Mouse (Mus musculus) liver, adult (tissue): ENCODE measurements around the gene Zfp618.

ENCODE experiments used
- GATA4 ChIP-seq: IDR thresholded peaks from 2 replicates; pipeline ENCODE4 v1.6.1; 2014; ENCODE audit warnings: mild to moderate bottlenecking, low read length; ENCODE audit not compliant: insufficient replicate concordance

The Zfp618 gene

GRCm38 (mm10) chr4:62965497-62966302 is at the start of gene Zfp618:
Gene Zfp618 (plus strand): TSS chr4:62965573.
- TF ChIP-seq GATA4, result no peak

- no peak for TF ChIP-seq GATA4
Measured at GRCm38 (mm10) chr4:62917056-62917455, 48.3 kb upstream of the Zfp618 start.

GRCm38 (mm10) chr4:62933798-62934197 is 31.6 kb upstream of the Zfp618 start:
- no peak for TF ChIP-seq GATA4

- no peak for TF ChIP-seq GATA4
Measured at GRCm38 (mm10) chr4:62935589-62936218, 29.7 kb upstream of the Zfp618 start.

- TF ChIP-seq GATA4, result no peak
Measured at GRCm38 (mm10) chr4:62941961-62942892, 23.1 kb upstream of the Zfp618 start.

- no peak for TF ChIP-seq GATA4
Measured at GRCm38 (mm10) chr4:62944326-62944879, 21.0 kb upstream of the Zfp618 start.

- TF ChIP-seq GATA4, result no peak
Measured at GRCm38 (mm10) chr4:62963806-62964205, 1.6 kb upstream of the Zfp618 start.

GRCm38 (mm10) chr4:62964844-62965496 is 403 bp upstream of the Zfp618 start:
- TF ChIP-seq GATA4, result no peak

GRCm38 (mm10) chr4:62969526-62969925 is 4.2 kb downstream of the Zfp618 start:
- no peak for TF ChIP-seq GATA4

GRCm38 (mm10) chr4:62971991-62972390 is 6.6 kb downstream of the Zfp618 start:
- no peak for TF ChIP-seq GATA4

- TF ChIP-seq GATA4, result no peak
Measured at GRCm38 (mm10) chr4:62973086-62973485, 7.7 kb downstream of the Zfp618 start.

- TF ChIP-seq GATA4, result no peak
Measured at GRCm38 (mm10) chr4:62974901-62975300, 9.5 kb downstream of the Zfp618 start.

GRCm38 (mm10) chr4:62975541-62975940 is 10.2 kb downstream of the Zfp618 start:
- no peak for TF ChIP-seq GATA4

GRCm38 (mm10) chr4:62977454-62977853 is 12.1 kb downstream of the Zfp618 start:
- no peak for TF ChIP-seq GATA4

- TF ChIP-seq GATA4, result no peak
Measured at GRCm38 (mm10) chr4:62978501-62978911, 13.1 kb downstream of the Zfp618 start.
